Mouse (Mus musculus): ENCODE data around the gene H2-Q2. TPM values are rescaled to one million over a fixed set of nuclear protein-coding genes. Genes with fewer than 3 reads are reported as not detected.
A peak's percentile ranks its signal among the peaks of the same experiment; 100 is the strongest.

Gene H2-Q2
- total and polyA plus RNA-seq, 2 experiments, result 0.75 to 1.2 TPM

DNA sequence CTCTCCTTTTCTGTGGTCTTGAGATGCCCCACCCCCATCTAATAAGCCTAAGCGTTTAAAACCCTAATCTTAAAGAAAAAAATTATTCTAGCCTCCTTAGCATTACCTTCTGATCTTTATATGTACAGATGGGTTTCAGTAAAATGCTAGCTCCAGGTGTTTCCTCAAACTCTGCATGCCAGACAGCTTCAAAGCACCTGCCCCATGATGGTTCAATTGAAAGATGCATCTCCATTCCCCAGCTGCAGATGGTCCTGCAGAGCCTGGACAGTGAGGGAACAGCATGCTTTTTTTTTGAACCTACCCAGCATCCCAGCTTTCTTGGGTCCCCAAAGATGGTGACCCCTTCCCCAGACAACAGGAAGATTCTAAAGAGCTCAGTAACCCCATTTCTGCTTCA lies 15.0 kb downstream of the H2-Q2 start:
- Histone ChIP-seq H3K27ac (replicated peaks; ENCODE audit: insufficient read depth, low read depth, low read length) (no peak overlapping the region), H3K79me2 (ENCODE audit: control insufficient read depth, insufficient read depth, low read length) (no peaks in the 10 kb centered on the region), H3K27me3 (ENCODE audit: control insufficient read depth, insufficient read depth, low read length) (no peaks in the 10 kb centered on the region), H3K4me1 (ENCODE audit: control insufficient read depth, insufficient read depth, low read length) (no peaks in the 10 kb centered on the region), H3K36me3 (ENCODE audit: control insufficient read depth, insufficient read depth, low read length) (no peaks in the 10 kb centered on the region), H3K9ac (ENCODE audit: low read depth, low read length) (no peak overlapping the region), H3K4me3 (ENCODE audit: insufficient read depth, low read depth, low read length) (no peak overlapping the region)
- no peak for DNase-seq (ENCODE audit: extremely low read depth, low read depth, low spot score)
- WGBS, result 20% methylated on average over 1 of the region's 1 CpGs
- no peak for TF ChIP-seq CTCF (IDR thresholded peaks at IDR 0.05; ENCODE audit: low read depth, low read length)
- no peak for TF ChIP-seq POLR2A (IDR thresholded peaks at IDR 0.05; ENCODE audit: extremely low read depth, insufficient read depth, low read length)

DNA sequence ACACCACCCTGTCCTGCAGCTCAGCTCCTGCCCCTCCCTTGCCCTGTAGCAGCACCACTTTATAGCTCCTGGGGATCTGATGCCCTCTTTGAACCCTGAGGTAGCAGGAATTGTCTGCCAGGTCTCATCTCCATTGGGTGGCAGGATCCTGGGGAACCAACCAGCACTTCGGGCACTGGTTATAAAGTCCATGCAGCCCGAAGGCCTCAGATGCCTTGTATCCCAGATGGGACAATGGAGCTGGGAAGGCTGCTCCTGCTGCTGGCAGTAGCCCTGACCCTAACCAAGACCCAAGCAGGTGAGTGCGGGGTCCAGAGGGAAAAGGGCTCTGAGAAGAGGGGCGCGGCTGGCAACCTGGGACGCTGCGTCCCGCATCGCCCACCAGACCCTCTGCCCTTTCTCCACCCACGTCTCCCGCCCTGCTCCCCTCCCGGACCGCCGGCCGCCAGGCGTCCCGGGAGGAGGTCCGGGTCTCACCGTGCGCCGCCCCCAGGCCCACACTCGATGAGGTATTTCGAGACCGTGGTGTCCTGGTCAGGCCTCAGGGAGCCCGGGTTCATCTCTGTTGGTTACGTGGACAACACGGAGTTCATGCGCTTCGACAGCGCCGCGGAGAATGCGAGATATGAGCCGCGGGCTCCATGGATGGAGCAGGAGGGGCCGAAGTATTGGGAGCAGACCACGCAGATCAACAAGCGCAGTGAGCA lies 16.9 kb downstream of the H2-Q2 start:
- peak overlapping the region; percentile 57; the same call in 1 of the 2 replicates for H3K4me3 ChIP-seq (ENCODE audit: insufficient read depth, low read depth, low read length)
- H3K27me3 ChIP-seq (ENCODE audit: control insufficient read depth, insufficient read depth, low read length), result no peaks in the 10 kb centered on the region
- DNase-seq (ENCODE audit: extremely low read depth, low read depth, low spot score), result no peak
- peak overlapping the region; percentile 34; the same call in 1 of the 2 replicates for H3K9ac ChIP-seq (ENCODE audit: low read depth, low read length)
- no peaks in the 10 kb centered on the region for H3K4me1 ChIP-seq (ENCODE audit: control insufficient read depth, insufficient read depth, low read length)
- H3K79me2 ChIP-seq (ENCODE audit: control insufficient read depth, insufficient read depth, low read length), result no peaks in the 10 kb centered on the region
- no peaks in the 10 kb centered on the region for H3K36me3 ChIP-seq (ENCODE audit: control insufficient read depth, insufficient read depth, low read length)
- TF ChIP-seq POLR2A (IDR thresholded peaks at IDR 0.05; ENCODE audit: extremely low read depth, insufficient read depth, low read length) (no peak), CTCF (IDR thresholded peaks at IDR 0.05; ENCODE audit: low read depth, low read length) (no peak)
- 17% methylated on average over 38 of the region's 38 CpGs for WGBS
- H3K27ac ChIP-seq (replicated peaks; ENCODE audit: insufficient read depth, low read depth, low read length), result no peak overlapping the region

DNA sequence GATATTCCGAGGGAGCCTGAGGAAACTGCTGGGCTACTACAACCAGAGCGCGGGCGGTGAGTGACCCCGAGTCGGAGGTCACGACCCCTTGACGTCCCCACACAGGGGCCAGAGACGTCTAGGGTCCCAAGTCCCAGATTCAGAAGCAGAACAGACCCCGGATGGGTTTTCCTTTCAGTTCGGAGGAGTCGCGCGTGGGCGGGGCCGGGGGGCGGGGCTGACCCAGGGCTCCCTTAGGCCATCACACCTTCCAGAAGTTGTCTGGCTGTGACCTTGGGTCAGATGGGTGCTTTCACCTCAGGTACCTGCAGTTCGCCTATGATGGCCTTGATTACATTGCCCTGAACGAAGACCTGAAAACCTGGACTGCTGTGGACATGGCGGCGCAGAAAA lies 17.4 kb downstream of the H2-Q2 start:
- 16% methylated on average over 21 of the region's 21 CpGs for WGBS
- TF ChIP-seq POLR2A (IDR thresholded peaks at IDR 0.05; ENCODE audit: extremely low read depth, insufficient read depth, low read length), result no peak
- TF ChIP-seq CTCF (IDR thresholded peaks at IDR 0.05; ENCODE audit: low read depth, low read length), result no peak
- peak overlapping the region; percentile 34; the same call in 1 of the 2 replicates for H3K9ac ChIP-seq (ENCODE audit: low read depth, low read length)

DNA sequence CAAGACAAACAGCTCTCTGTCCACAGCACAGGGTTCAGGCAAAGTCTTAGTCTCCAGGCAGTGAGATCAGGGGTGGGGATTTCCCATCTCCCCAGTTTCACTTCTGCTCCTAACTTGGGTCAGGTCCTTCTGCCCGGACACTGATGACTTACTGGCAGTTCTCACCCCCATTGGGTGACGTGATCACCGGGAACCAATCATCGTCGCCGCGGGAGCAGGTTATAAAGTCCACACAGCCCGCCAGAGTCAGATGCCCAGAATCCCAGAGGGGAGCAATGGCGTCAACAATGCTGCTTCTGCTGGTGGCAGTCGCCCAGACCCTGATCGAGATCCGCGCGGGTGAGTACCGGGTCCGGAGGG lies 37.3 kb downstream of the H2-Q2 start, which contains the start of gene H2-Q4:
H2-Q4 (plus strand) TSS at position 249 of the 360 bp plus-strand sequence.
- under 1% methylated on average over 16 of the region's 16 CpGs for WGBS
- Histone ChIP-seq H3K27me3 (ENCODE audit: control insufficient read depth, insufficient read depth, low read length) (no peaks in the 10 kb centered on the region), H3K36me3 (ENCODE audit: control insufficient read depth, insufficient read depth, low read length) (peaks cover 4% of the 10 kb centered on the region; the same call in 1 of the 2 replicates), H3K27ac (replicated peaks; ENCODE audit: insufficient read depth, low read depth, low read length) (peak within 1 kb of the TSS; percentile 57), H3K4me1 (ENCODE audit: control insufficient read depth, insufficient read depth, low read length) (no peaks in the 10 kb centered on the region), H3K79me2 (ENCODE audit: control insufficient read depth, insufficient read depth, low read length) (no peaks in the 10 kb centered on the region), H3K4me3 (ENCODE audit: insufficient read depth, low read depth, low read length) (peak within 1 kb of the TSS; percentile 85), H3K9ac (ENCODE audit: low read depth, low read length) (peak within 1 kb of the TSS; percentile 87)
- DNase-seq (ENCODE audit: extremely low read depth, low read depth, low spot score), result peak; percentile 85
- TF ChIP-seq POLR2A (IDR thresholded peaks at IDR 0.05; ENCODE audit: extremely low read depth, insufficient read depth, low read length), result peak; percentile 97
- TF ChIP-seq CTCF (IDR thresholded peaks at IDR 0.05; ENCODE audit: low read depth, low read length), result no peak

More for the DNA sequence above, 17.4 kb downstream of the H2-Q2 start:
- no peaks in the 10 kb centered on the region for H3K79me2 ChIP-seq (ENCODE audit: control insufficient read depth, insufficient read depth, low read length)
- no peak overlapping the region for H3K27ac ChIP-seq (replicated peaks; ENCODE audit: insufficient read depth, low read depth, low read length)
- no peaks in the 10 kb centered on the region for H3K4me1 ChIP-seq (ENCODE audit: control insufficient read depth, insufficient read depth, low read length)
- H3K27me3 ChIP-seq (ENCODE audit: control insufficient read depth, insufficient read depth, low read length), result no peaks in the 10 kb centered on the region
- peak overlapping the region; percentile 57; the same call in 1 of the 2 replicates for H3K4me3 ChIP-seq (ENCODE audit: insufficient read depth, low read depth, low read length)
- no peak for DNase-seq (ENCODE audit: extremely low read depth, low read depth, low spot score)
- H3K36me3 ChIP-seq (ENCODE audit: control insufficient read depth, insufficient read depth, low read length), result no peaks in the 10 kb centered on the region

DNA sequence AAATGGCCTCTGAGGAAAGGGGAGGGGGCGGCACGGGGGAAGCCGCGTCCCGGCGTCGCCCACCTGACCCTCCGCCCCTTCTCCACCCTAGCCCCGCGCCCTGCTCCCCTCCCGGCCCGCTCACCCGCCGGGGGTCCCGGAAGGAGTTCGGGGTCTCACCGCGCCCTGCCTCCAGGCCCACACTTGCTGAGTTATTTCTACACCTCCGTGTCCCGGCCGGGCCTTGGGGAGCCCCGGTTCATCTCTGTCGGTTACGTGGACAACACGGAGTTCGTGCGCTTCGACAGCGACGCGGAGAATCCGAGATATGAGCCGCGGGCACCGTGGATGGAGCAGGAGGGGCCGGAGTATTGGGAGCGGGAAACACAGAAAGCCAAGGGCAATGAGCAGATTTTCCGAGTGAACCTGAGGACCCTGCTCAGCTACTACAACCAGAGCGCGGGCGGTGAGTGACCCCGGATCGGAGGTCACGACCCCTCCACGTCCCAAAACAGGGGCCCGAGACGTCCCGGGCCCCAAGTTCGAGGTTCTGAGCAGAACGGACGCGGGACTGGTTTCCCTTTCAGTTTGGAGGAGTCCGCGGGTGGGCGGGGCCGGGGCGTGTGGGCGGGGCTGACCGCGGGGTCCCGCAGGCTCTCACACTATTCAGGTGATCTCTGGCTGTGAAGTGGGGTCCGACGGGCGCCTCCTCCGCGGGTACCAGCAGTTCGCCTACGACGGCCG lies 37.8 kb downstream of the H2-Q2 start:
- H3K9ac ChIP-seq (ENCODE audit: low read depth, low read length), result peak overlapping the region; percentile 87
- peak overlapping the region; percentile 57 for H3K27ac ChIP-seq (replicated peaks; ENCODE audit: insufficient read depth, low read depth, low read length)
- peak overlapping the region; percentile 85 for H3K4me3 ChIP-seq (ENCODE audit: insufficient read depth, low read depth, low read length)
- DNase-seq (ENCODE audit: extremely low read depth, low read depth, low spot score), result peak; percentile 20
- H3K27me3 ChIP-seq (ENCODE audit: control insufficient read depth, insufficient read depth, low read length), result no peaks in the 10 kb centered on the region
- H3K79me2 ChIP-seq (ENCODE audit: control insufficient read depth, insufficient read depth, low read length), result no peaks in the 10 kb centered on the region
- no peaks in the 10 kb centered on the region for H3K4me1 ChIP-seq (ENCODE audit: control insufficient read depth, insufficient read depth, low read length)
- TF ChIP-seq POLR2A (IDR thresholded peaks at IDR 0.05; ENCODE audit: extremely low read depth, insufficient read depth, low read length) (0 out of 2 replicates have a peak, but pooled peaks have one; percentile 23), CTCF (IDR thresholded peaks at IDR 0.05; ENCODE audit: low read depth, low read length) (no peak)
- peaks cover 4% of the 10 kb centered on the region; the same call in 1 of the 2 replicates for H3K36me3 ChIP-seq (ENCODE audit: control insufficient read depth, insufficient read depth, low read length)
- WGBS, result 3% methylated on average over 68 of the region's 70 CpGs

All from liver, adult 2 months (tissue).